Comparison of ENCODE assay signal across 8 mouse cellular contexts in genomic region chr5:53594274-53594673, GRCm38 (mm10).
DNase-seq lines count a peak whose midpoint lies in the region; ATAC-seq and TF ChIP-seq lines count a peak whose summit lies in the region.

No protein-coding gene starts in this region.

- peak; percentile 85 for TF ChIP-seq CTCF in Patski (IDR thresholded peaks at IDR 0.05)
- peak; percentile 59 for TF ChIP-seq CTCF in cortical plate, adult 2 months (IDR thresholded peaks at IDR 0.05; ENCODE audit: extremely low read depth, insufficient read depth, low read length)

- no peak overlapping the region for H3K4me3 ChIP-seq in liver, embryonic 12.5 days
- H3K4me3 ChIP-seq in cortical plate, adult 2 months (ENCODE audit: insufficient read depth, low read length): no peak overlapping the region
- no peak overlapping the region for H3K4me3 ChIP-seq in liver, embryonic 13.5 days (replicated peaks)
- H3K4me3 ChIP-seq in neural tube, embryonic 13.5 days: 0 out of 2 replicates have a peak overlapping the region, but pooled peaks have one; percentile 1

- POLR2A ChIA-PET in Patski (lab: Charles Lee): interaction anchor here (0.6 to 1.3 kb wide), 3 partner anchors 28 to 269 kb away, joined by 3 to 4 read pairs (median 3); no protein-coding TSS in a partner anchor

- no peak for ATAC-seq in liver, embryonic 12.5 days
- ATAC-seq in Patski: no peak
- no peak for ATAC-seq in liver, embryonic 13.5 days (ENCODE audit: low read depth)
- ATAC-seq in neural tube, embryonic 13.5 days (ENCODE audit: low read depth): no peak

- intact Hi-C loops in heart, postnatal 14 days (cut with DNase I): loop anchor here (2.0 to 5.0 kb wide), 2 partner anchors 239 to 762 kb away; partner anchors contain the start of gene Anapc4

- no peak overlapping the region for H3K27ac ChIP-seq in liver, embryonic 12.5 days
- no peak overlapping the region for H3K27ac ChIP-seq in cortical plate, adult 2 months (ENCODE audit: insufficient read depth, low read length)
- no peak overlapping the region for H3K27ac ChIP-seq in liver, embryonic 13.5 days
- H3K27ac ChIP-seq in neural tube, embryonic 13.5 days (replicated peaks): no peak overlapping the region

- in situ Hi-C loops in Patski (cut with MboI; ENCODE audit: low pct_unique_long_range_greater_than_20kb): loop anchor here (5.0 kb wide), 1 partner anchor 237 kb away; no protein-coding TSS in a partner anchor

- peak; percentile 9 for DNase-seq in liver
- no peak for DNase-seq in Patski (ENCODE audit: low read depth, low spot score)
- peak; percentile 15 to 37 for DNase-seq in heart, postnatal 14 days
- DNase-seq in liver, embryonic 13.5 days: peak; percentile 20
- no peak for DNase-seq in ovary, postnatal 10 days (ENCODE audit: low spot score)

- TF ChIP-seq POLR2A in cortical plate, adult 2 months (IDR thresholded peaks at IDR 0.05; ENCODE audit: extremely low read depth, insufficient read depth, low read length): no peak

- no peaks in the 10 kb centered on the region for H3K27me3 ChIP-seq in liver, embryonic 12.5 days (replicated peaks)
- H3K27me3 ChIP-seq in Patski: no peaks in the 10 kb centered on the region
- H3K27me3 ChIP-seq in liver, embryonic 13.5 days: no peaks in the 10 kb centered on the region
- no peaks in the 10 kb centered on the region for H3K27me3 ChIP-seq in neural tube, embryonic 13.5 days

- no peak overlapping the region for H3K9ac ChIP-seq in liver, embryonic 12.5 days
- H3K9ac ChIP-seq in liver, embryonic 13.5 days: no peak overlapping the region
- no peak overlapping the region for H3K9ac ChIP-seq in neural tube, embryonic 13.5 days

- H3K4me2 ChIP-seq in liver, embryonic 12.5 days: no peak overlapping the region
- H3K4me2 ChIP-seq in liver, embryonic 13.5 days: peak overlapping the region; percentile 21
- H3K4me2 ChIP-seq in neural tube, embryonic 13.5 days: peak overlapping the region; percentile 25

- no peaks in the 10 kb centered on the region for H3K36me3 ChIP-seq in liver, embryonic 12.5 days
- H3K36me3 ChIP-seq in liver, embryonic 13.5 days: no peaks in the 10 kb centered on the region
- no peaks in the 10 kb centered on the region for H3K36me3 ChIP-seq in neural tube, embryonic 13.5 days

- CTCF ChIA-PET in Patski (lab: Charles Lee): interaction anchor here (0.7 to 4.9 kb wide), 32 partner anchors 13 to 265 kb away, joined by 3 to 25 read pairs (median 4); no protein-coding TSS in a partner anchor

- H3K4me1 ChIP-seq in liver, embryonic 12.5 days: peaks cover 40% of the 10 kb centered on the region
- H3K4me1 ChIP-seq in cortical plate, adult 2 months (ENCODE audit: control insufficient read depth, insufficient read depth, low read length): peaks cover 4% of the 10 kb centered on the region; the same call in 1 of the 2 replicates
- peaks cover 32% of the 10 kb centered on the region for H3K4me1 ChIP-seq in liver, embryonic 13.5 days (replicated peaks)
- H3K4me1 ChIP-seq in neural tube, embryonic 13.5 days (replicated peaks): peaks cover 56% of the 10 kb centered on the region

- 27% methylated on average over 4 of the region's 4 CpGs for WGBS in liver, embryonic 12.5 days (ENCODE audit: insufficient replicate concordance)
- 26% methylated on average over 4 of the region's 4 CpGs for WGBS in liver, embryonic 13.5 days (ENCODE audit: insufficient replicate concordance)
- WGBS in neural tube, embryonic 13.5 days: 25% methylated on average over 4 of the region's 4 CpGs

- H3K9me3 ChIP-seq in liver, embryonic 12.5 days (replicated peaks): no peaks in the 10 kb centered on the region
- H3K9me3 ChIP-seq in liver, embryonic 13.5 days (replicated peaks): no peaks in the 10 kb centered on the region
- H3K9me3 ChIP-seq in neural tube, embryonic 13.5 days: no peaks in the 10 kb centered on the region

Comparison
In these comparisons a context has a peak if more than half of its experiments do, and no peak if none do; other contexts are left out.
1. DNase-seq: peak in liver (single experiment), heart, postnatal 14 days (2 of 2) and liver, embryonic 13.5 days (single experiment); none in Patski (single experiment) and ovary, postnatal 10 days (single experiment).